Mouse (Mus musculus) adipocyte (in vitro differentiated cells): ENCODE measurements around the gene Mdga2.

Experiments used
- DNase-seq: peaks from one replicate; pipeline ENCODE4 v3.0.0-alpha.2; 2016; ENCODE audit warnings: low spot score

Mdga2 gene

DNA sequence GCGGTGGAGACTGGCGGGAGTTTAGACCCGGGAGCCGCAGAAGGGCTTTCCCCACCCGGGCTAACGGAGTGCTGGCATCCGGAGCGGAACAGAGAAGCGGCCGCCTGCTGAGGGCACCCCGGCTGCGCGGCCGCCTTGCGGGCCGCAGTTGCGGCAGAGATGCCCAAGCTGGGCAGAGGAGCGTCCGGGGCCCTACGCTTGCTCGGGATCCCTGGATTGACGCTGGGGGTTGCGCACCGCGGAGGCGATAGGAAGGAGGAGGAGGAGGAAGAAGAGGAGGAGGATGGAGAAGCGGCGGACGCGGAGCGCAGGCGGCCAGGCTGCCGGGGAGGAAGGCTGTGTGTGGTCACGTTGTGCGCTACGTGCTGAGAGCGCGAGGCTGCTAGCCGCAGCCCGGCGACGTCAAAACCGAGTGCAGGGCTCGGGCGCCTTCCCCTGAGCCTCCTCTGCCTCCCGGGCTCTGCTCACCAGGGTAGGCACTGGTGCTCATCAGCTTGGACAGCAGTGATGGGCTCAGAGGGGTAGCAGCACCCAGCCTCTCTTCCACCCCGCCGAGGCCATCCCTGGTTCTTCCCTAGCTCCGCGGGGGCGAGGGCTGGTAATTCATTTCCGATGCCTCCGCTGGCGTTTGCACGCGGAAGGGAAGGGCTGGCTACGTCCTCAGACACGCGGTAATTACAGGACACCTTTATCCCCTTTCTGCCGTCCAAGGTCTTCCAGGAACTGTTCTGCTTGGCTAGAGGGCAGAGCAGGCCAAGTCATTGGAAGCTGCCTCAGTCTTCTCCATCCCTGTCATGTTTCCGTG is at the start of gene Mdga2:
TSS of gene Mdga2 (minus strand) at position 329 of the 805 bp plus-strand sequence.
- no peak for DNase-seq

GRCm38 (mm10) chr12:67267409-67267808 is 45.1 kb upstream of the Mdga2 start:
- DNase-seq = peak; percentile 8

- no peak for DNase-seq
Measured at GRCm38 (mm10) chr12:67223530-67223929, 1.2 kb upstream of the Mdga2 start.

DNA sequence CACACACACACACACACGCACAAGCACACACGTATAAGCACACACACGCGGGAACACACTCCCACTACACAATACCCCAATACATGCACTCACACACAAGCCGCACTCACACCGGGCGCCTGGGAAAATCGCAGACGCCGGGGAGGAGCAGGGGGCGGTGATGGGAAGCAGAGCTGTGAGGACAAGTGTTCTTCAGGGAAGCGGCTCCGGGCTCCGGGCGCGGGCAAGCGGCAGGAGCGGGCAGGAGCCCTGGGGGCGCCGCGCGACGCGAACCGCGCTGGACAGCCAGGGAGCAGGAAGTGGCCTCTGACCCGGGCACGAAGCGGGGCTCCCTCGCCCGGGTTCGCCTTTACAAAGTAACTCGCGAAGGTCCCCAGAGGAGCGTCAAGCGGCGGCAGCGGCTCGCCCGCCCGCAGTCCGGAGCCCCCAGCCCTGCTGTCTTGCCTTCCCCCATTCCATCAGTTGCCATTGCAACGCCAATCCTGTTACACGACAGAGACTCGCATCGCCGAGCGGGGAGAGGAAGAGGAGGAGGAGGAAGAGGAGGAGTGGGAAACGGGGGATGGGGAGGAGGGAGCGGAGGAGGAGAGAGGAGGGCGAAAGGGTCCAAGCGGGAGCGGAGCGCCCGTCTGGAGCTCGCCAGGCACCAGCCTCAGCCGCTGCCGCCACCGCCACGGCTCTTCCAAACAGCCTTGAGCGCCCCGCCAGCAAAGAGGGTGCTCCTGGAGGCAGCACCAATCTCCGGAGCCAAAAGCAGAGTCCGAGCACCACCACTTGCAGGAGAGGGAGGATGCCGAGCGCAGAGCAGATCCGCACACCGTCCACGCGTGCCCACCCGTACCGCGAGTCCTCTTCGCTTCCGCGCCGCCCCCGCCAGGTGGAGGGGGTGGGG is 774 bp downstream of the Mdga2 start:
- no peak for DNase-seq

GRCm38 (mm10) chr12:67220641-67221231 is 1.6 kb downstream of the Mdga2 start:
- DNase-seq = no peak

GRCm38 (mm10) chr12:67220041-67220440 is 2.3 kb downstream of the Mdga2 start:
- no peak for DNase-seq

DNA sequence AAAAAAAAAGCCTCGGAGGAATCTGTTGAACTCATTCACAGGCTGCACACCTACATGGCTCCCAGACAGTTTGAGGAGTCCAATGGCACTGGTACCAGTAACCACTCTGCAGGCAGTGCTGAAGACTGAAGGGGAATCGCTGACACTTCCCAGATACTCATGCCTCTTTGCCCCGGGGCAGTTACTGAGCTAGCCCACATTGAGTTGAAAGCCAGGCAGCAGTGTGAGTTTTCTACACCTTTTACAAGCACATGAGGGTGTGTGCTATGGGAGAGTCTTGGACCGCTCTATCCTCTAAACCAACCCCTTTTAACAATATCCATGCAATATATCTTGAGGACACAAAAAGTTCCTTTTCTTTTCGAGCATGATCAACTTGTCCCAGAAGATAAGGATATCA is 2.8 kb downstream of the Mdga2 start:
- DNase-seq = no peak

- DNase-seq = no peak
Measured at GRCm38 (mm10) chr12:67212801-67213200, 9.5 kb downstream of the Mdga2 start.

DNA sequence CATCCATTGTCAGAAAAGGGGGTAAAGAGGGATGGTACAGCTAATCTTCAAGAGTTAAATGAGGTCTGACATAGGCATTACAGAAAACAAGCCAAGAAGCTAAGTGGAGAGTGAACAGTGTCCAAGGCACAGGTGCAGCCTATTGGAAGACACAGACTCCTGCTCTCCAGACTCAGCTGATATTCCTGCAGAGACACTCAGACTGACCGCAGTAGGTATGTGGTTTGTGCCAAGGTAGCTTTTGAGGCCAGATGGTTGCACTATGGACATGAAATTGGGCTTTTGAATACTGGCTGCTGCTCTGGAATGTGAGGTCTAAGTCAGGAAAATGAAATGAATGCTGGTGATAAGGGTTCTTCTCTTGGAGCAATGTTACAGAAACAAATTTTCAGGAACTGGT is 44.2 kb downstream of the Mdga2 start:
- DNase-seq = no peak

- no peak for DNase-seq
Measured at GRCm38 (mm10) chr12:67156569-67157237, 65.6 kb downstream of the Mdga2 start.

- DNase-seq = no peak
Measured at GRCm38 (mm10) chr12:67153077-67153476, 69.3 kb downstream of the Mdga2 start.

DNA sequence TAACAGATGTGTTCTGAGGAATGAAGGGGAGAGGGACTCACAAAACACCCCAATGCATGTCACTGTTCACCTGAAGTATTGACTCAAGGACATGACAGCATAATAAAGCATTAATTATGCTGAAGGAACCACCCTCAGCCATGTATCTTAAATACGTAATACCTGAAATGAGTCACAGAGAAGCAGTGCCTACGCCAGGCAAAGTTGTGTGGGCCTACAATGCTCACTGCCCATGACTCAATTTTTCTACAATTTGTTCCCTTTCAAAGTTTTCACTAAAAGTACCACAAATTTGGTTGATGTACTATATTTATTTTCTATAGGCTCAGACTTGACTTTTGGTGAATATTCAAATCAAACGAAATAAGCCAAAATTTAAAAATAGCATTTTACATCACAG is 80.7 kb downstream of the Mdga2 start:
- DNase-seq = no peak

DNA sequence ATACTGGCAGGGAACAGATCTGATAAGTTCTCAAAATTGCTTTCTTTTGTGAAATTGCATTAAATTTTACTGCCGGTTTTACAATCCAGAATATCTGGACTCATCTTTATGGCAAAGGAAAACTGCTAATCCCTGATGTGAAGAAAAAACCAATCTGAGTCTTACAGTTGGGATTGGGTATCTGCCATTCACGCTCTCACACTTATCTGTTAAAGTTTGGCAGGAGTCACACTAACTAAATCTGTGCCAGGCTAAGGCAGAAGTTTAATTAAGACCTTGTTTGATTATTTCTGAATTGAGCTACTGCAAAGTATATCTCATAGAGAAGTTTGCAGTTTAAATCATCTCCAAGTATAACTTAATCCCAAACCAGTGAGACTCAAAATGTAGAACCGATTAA is 82.2 kb downstream of the Mdga2 start:
- DNase-seq = no peak

DNA sequence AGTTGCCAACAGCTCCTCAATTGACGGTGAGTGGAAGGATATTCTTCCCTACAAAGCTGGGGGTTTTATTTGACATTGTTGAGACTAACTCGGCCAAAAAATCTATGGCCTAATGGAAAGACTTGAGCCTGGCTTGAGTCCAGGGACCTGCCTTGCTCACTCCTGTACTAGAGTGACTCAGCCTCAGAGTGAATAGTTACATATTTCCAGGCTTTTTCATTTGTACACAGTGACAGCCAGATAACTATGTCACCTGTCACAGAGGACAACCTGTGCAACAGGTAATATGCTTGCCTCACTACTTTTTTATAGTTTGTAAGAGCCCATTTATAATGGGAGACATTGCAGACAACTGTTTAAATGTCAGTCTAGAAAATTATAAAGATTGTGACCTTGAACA is 94.9 kb downstream of the Mdga2 start:
- DNase-seq = no peak

GRCm38 (mm10) chr12:67123874-67124273 is 98.5 kb downstream of the Mdga2 start:
- no peak for DNase-seq

- no peak for DNase-seq
Measured at GRCm38 (mm10) chr12:67118652-67119515, 103.5 kb downstream of the Mdga2 start.

GRCm38 (mm10) chr12:67104171-67104570 is 118.2 kb downstream of the Mdga2 start:
- no peak for DNase-seq

DNA sequence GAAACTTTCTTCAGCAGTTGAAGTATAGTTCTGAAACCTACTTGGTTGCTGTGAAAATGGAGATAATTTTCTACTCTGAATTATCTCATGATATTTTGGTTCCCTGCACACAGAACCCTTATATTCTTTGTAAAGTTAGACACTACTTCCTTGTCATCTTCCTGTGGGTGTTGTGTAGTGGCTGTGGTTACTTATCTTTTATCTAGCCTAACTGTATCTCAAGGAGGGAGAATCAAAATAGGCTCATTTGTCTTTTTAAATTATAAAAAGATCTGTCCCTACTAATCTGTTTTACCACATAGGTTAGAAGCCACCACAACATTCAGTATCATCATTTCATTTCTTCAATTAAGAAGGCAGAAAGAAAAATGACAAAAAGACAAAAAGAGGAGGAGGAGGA is 127.9 kb downstream of the Mdga2 start:
- DNase-seq = no peak

- no peak for DNase-seq
Measured at GRCm38 (mm10) chr12:67090420-67090965, 131.9 kb downstream of the Mdga2 start.

GRCm38 (mm10) chr12:67059136-67060014 is 163.0 kb downstream of the Mdga2 start:
- DNase-seq = peak; percentile 51
